Mouse (Mus musculus) layer of hippocampus, adult 11-12 months (tissue): ENCODE measurements around the gene Slc7a14.
A peak's percentile ranks its signal among the peaks of the same experiment; 100 is the strongest.

Experiments
- DNase-seq: peaks from one replicate; pipeline ENCODE4 v3.0.0; 2022; ENCODE audit warnings: low spot score

Gene Slc7a14

DNA sequence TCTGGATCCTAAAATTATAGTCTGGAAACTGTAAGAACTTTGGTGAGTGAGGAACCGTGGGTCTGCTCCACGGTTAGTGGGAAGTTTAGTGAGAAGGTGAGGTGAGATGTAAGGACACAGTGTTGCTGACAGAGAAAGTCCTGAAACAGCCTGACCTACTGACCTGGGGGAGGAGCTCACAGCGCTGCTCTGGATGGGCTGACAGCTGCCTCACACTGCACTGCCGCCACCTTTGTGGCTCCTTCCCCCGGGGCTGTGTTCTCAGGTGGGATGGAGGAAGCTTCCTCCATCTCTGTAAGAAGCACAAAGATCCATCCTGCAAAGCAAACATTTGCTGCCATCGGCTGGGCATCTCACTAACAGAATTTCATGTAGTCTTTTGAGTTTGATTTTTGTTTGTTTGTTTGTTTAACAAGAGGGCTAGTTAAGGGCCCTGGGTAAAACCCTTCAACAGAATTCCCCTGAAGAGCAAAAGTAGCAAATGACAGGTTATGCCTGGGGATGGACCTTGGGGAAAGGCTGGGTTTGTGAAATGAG lies 101.7 kb downstream of the Slc7a14 start:
- no peak for DNase-seq

DNA sequence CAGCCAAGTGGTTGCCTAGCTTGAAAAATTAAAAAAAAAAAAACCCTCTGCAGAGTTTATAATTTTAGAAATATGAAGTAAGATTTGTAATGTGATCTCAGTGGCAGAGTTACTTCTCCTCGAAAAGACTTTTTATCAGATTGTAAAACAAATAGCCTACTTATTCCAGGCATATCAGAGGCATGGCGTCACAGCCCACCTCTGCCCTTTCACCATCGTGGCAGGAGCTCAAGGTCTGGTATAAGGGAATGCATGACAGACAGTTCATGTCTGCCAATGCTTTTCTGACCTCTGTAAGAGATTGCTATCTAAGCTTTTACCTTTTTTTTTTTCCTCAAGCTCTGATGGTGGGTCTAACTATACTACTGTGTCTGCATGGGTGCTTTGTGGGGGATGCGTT lies 102.1 kb downstream of the Slc7a14 start:
- DNase-seq, result no peak

DNA sequence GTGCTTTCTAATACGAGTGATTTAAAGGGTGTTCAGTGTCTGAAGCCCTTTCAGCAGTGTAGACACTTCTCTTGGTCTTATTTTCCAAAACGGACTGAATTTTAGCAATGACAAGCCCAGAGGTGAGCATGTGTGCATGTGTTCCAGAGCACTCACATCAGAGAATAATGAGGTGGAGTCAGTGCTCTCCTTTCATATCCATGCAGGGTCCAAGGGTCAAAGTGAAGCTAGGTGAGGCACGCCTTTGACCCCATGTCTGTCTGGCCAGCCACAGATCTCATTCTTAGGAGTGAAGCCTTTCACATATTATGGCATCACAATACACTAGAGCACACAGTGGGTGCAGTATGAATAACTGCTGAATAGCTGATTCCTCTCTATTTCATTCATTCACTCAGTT lies 105.0 kb downstream of the Slc7a14 start:
- DNase-seq, result no peak

DNA sequence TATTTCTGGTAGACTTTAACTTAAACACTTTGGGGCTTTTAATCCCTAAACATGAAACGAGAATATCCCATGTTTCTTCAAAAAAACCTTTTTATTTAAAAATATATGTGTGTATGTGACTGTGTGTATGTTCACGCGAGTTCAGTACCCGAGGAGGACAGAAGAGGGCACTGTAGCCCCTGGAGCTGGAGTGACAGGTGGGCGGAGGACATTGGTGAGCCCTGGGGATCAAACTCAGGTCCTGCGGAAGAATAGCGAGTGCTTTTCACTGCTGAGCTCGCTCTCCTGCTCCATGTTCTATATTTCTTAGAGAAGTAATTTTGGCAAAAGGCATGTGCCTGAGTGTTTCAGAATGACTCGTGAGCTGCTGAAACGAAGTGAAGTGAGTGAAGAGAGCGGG lies 106.2 kb downstream of the Slc7a14 start:
- no peak for DNase-seq

DNA sequence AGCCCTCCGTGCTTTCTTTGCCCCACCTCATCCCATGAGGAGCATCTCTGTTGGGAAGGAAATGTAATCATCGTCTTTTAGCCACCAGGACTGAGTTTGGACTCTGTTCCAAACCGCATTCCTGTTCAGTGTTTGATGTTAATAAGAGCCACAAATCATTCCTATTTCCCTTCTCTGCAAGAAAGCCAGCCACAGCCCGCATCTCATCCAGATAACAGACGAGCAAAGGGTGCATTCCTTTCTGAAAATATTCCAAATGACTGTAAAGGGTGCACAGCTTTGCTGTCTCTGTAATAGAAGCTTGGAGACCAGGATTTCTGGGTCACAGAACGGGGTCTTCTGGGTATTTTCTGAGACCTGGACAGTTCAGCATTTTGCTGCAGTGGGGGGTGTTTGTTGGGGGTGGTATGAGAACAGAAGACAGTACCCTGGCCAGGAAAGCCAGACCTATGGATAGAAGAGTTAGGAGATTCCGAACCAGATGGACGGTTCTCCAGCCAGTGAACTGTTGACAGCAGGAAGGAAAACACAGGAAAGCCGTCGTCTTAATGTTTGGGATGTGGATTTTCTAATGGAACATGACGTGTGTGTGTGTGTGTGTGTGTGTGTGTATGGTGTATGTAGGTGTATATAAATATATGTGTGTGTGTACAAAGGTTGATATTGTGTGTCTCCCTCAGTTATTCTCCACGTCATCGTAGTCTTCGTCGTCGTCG lies 110.9 kb downstream of the Slc7a14 start:
- no peak for DNase-seq

DNA sequence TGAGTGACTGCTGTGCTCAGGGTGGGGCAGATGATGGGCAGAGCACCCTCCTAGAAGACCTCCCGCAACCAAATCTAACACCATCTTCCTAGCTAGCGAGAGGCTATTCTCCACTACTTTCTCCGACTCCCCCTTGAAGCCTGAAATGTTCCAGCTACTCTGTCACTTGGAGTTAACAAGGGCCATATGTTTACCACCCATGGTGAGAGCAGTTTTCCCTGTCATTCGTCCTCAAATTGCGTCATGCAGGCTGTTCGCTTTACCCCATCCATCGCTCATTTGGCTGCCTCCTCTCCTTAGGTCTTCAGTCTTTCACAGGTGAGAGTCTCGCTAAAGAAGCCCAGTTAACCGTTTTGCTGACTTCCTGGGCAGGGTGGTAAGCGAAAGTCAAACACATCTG lies 118.8 kb downstream of the Slc7a14 start:
- no peak for DNase-seq

DNA sequence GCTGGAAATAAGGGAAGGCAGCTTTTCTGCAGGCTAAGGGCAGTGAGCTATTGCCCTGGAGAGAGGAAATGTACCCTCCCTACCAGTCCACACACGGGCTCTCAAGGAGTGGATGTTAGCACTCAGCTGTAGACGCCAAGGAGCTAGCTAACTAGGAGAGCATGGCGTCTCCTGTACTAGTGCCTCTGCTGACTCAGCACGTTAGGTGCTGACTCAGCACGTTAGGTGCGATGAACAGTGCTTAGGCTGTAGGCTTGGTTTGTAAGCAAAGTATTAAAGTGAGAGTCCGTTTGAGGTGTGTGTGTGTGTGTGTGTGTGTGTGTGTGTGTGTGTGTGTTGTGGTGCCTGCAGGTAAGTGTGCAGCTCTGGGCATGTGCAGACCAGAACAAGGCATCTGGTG lies 119.8 kb downstream of the Slc7a14 start:
- no peak for DNase-seq

DNA sequence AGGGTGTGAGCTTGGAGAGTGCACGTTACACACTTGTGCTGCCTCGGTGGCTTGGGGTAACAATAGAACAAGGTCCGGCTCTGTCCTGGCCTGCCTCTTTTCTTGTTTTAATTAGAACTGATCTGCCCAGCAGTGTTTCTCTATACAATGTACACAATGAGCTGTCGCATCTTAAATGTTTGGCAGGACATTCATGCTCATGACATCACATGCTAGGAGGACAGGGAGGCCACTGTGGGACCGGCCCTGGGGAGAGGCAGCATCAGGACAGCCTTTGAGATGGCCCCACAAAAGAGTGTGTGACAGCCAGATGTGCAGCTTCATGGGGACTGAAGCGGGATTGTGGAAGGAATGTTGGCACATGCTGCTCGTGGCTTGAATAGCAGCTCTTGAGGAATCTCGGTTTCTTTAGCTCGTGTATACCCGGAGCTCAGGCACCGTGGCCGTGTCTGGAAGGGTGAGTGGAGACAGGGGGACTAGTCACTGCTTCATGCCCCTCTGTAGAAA lies 143.8 kb downstream of the Slc7a14 start:
- peak; percentile 74 for DNase-seq

DNA sequence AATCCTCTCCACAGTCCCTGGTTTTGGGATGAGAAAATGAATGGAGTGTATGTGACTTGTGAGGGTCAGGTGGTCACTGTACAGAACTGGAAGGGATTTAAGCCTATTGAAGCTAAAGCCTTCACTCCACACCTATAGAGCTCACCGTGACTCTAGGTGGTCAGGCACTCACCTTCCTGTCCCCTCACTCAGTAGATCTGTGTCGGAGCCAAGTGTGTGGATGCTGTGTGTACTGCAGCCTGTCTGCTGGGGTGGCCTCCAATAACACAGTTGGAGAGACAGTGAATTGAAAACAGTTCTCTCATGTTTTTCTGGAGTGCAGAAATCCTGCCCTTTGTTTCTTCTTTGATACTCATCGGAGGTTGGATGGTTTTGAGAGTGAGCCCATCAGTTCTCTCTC lies 144.4 kb downstream of the Slc7a14 start:
- DNase-seq, result no peak

DNA sequence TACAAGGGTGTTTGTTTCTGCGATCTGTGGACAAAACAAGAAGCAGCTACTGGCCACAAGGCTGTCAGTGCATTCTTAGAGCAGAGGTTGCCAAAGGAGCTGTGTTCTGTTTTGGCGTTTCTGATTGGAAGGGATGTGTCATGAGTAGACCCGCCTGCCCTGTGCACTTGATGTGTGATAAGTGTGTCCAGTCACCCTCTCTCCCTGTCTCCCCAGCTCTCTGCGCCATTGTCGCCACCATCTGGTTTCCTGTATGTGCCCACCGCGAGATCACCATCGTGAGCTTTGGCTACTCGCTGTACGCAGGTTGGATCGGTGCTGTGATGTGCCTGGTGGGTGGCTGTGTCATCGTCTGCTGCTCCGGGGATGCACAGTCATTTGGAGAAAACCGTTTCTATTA lies 147.3 kb downstream of the Slc7a14 start:
- no peak for DNase-seq

DNA sequence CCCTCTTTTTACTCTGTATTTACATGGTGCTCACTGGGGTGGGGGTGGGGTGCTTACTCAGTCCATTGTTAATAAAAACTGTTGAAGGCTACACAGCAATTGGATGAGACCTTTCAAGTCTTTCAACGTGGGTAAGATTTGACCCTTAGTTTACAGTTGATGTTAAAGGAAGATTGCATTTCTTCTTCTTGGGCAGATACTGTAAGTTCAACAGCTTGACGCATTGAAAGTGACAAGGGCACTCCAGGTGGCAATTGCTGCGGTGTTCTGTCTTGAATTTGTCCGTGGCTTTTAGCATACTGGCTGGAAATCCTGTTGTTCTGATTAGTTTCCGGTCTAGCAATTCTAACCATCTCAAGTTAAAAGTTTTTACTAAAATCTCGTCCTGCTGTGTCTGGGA lies 148.8 kb downstream of the Slc7a14 start:
- DNase-seq, result no peak

DNA sequence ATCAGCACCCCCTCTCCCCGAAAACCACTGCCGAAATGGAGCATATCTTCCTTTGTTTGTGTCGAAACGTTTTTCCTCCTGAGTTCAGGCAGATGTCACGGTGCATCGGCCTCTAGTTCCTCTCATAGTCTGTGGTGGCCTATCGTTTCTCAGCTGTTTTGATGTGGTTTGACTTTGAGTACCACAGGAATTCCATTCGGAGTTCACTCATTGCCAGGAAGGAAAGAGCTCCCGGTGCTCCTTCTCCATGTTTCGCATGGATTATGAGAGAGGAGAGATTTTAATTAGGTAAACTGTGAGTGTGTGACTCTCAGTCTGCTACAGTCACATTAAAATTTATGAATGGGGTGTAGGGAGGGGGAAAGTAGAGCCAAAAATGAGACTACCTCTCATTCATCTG lies 150.1 kb downstream of the Slc7a14 start:
- no peak for DNase-seq

DNA sequence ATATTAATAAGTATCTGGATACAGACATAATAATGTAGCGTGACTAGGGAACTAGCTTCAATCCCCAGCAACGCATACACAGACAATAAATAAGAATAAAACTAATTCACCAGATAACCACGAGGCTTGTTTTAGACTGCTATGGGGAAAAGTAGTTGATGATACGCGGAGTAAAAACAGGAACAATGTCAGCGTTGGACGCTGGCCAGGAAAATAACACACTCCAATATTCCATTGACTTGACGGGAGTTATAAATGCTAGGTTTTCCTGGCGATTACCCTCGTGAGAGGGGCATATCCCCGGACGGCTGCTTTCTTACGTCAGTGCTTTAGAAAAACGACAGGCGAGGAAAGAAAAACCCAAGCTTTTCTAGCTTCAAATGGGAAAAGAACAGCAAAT lies 152.4 kb downstream of the Slc7a14 start:
- DNase-seq, result no peak

DNA sequence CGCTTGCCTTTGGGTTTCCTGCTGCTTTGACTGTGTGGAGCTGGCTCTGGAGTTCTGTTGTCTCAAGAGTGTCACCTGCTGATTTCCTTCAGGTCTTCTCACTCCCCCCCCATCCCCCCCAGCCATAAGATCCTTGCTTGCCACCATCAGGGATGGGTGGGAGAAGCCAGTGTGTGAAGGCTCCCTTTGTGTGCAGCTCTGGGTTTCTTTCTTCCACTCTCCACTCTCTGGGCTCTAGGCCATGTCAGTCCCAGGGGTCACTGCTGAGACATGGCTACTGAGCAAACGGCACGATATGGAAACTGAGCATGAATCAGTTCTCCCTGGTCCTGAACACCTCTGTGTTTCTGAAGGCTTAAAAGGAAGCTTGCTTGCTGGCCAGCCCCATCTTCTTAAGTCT lies 154.1 kb downstream of the Slc7a14 start:
- DNase-seq, result no peak
